Mouse (Mus musculus) CH12.LX (cell line): ENCODE measurements at regions not wholly inside any gene's neighbourhood (a gene's known extent, or its start where the extent isn't known, plus 50 kb on each side); places are given as distances from the start of the nearest gene placed in this dataset.

Experiments
- CHD2 ChIP-seq: IDR thresholded peaks from 2 replicates; pipeline ENCODE4 v1.6.1; 2011; ENCODE audit warnings: low read length, improper control_type of control experiment
- CTCF ChIP-seq, 2 experiments: IDR thresholded peaks in 1 of 2; conservative IDR thresholded peaks in 1 of 2; 2 replicates each; pipeline ENCODE4 v1.5.1; 2011 to 2012; ENCODE audit warnings: low read depth in 2 of 2, low read length in 2 of 2, improper control_type of control experiment in 1 of 2, inconsistent platforms in 1 of 2, mild to moderate bottlenecking in 1 of 2, moderate library complexity in 1 of 2
- EP300 ChIP-seq: IDR thresholded peaks from 2 replicates; pipeline ENCODE4 v1.6.1; 2011; ENCODE audit warnings: low read length, improper control_type of control experiment
- GABPA ChIP-seq: IDR thresholded peaks from 2 replicates; pipeline ENCODE4 v1.6.1; 2012; ENCODE audit warnings: low read depth, low read length, improper control_type of control experiment, inconsistent platforms; ENCODE audit not compliant: insufficient replicate concordance
- KAT2A ChIP-seq: IDR thresholded peaks from 2 replicates; pipeline ENCODE4 v1.6.1; 2012; ENCODE audit warnings: low read length, improper control_type of control experiment, inconsistent platforms; ENCODE audit not compliant: insufficient replicate concordance
- MAX ChIP-seq: IDR thresholded peaks from 2 replicates; pipeline ENCODE4 v1.6.1; 2011; ENCODE audit warnings: low read length, improper control_type of control experiment
- MYC ChIP-seq: IDR thresholded peaks from 2 replicates; pipeline ENCODE4 v1.6.1; 2011; ENCODE audit warnings: low read depth, mild to moderate bottlenecking, improper control_type of control experiment, low read length
- NRF1 ChIP-seq: IDR thresholded peaks from 2 replicates; pipeline ENCODE4 v1.6.1; 2014; ENCODE audit warnings: low read depth, mild to moderate bottlenecking, inconsistent platforms, low read length, improper control_type of control experiment, moderate library complexity
- POLR2A ChIP-seq: IDR thresholded peaks from 2 replicates; pipeline ENCODE4 v1.6.1; 2011; ENCODE audit warnings: low read depth, mild to moderate bottlenecking, improper control_type of control experiment, low read length
- SIN3A ChIP-seq: IDR thresholded peaks from 2 replicates; pipeline ENCODE4 v1.6.1; 2012; ENCODE audit warnings: low read length, improper control_type of control experiment, inconsistent platforms
- UBTF ChIP-seq: IDR thresholded peaks from 2 replicates; pipeline ENCODE4 v1.6.1; 2012; ENCODE audit warnings: low read depth, mild to moderate bottlenecking, inconsistent platforms, low read length, improper control_type of control experiment, moderate library complexity
- ZC3H11A ChIP-seq: IDR thresholded peaks from 2 replicates; pipeline ENCODE4 v1.6.1; 2012; ENCODE audit warnings: low read depth, mild to moderate bottlenecking, inconsistent platforms, low read length, improper control_type of control experiment
- ZMIZ1 ChIP-seq: IDR thresholded peaks from 2 replicates; pipeline ENCODE4 v1.6.1; 2012; ENCODE audit warnings: low read depth, mild to moderate bottlenecking, inconsistent platforms, low read length, improper control_type of control experiment

DNA sequence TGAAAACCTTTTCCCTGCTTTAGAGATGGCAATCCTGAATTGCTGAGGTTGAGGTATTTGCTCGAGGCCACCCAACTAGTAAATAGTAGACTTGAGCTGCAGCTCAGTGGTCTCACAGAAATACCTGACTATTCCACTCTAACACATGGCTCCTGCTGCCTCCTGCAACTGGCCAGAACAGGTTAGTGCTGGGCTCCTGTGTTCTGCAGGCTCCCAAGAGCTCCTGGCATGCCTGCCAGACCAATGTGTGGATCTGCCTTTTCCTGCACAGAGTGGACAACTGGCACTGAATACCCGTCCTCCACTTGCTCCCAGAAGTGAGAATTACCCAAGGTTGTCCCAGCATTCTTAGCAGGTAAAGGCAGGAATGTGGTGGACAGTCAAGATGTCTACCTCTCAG, 191.2 kb downstream of the Bcl11a start:
- TF ChIP-seq CTCF (conservative IDR thresholded peaks at IDR 0.05 in 1 of 2, IDR thresholded peaks at IDR 0.05 in 1 of 2; ENCODE audit: low read depth in 2 of 2, low read length in 2 of 2) = no peak
- TF ChIP-seq KAT2A = no peak
- TF ChIP-seq MYC = no peak
- no peak for TF ChIP-seq ZC3H11A
- no peak for TF ChIP-seq ZMIZ1
- no peak for TF ChIP-seq EP300
- no peak for TF ChIP-seq NRF1
- no peak for TF ChIP-seq CHD2
- no peak for TF ChIP-seq POLR2A
- TF ChIP-seq GABPA = no peak
- no peak for TF ChIP-seq MAX
- TF ChIP-seq UBTF = no peak
- TF ChIP-seq SIN3A = no peak
